Mouse (Mus musculus) cerebellum, adult 11-12 months (tissue): Measurements from ENCODE around the gene Pradc1.
"Not testable (repeated sequence)": the region's sequence is repeated elsewhere in the genome, so short reads cannot be mapped to it uniquely, and the experiment has no call there.

Experiments
- DNase-seq: peaks from one replicate; pipeline ENCODE4 v3.0.0; 2022

Pradc1 gene

GRCm38 (mm10) chr6:85450697-85451663 lies 790 bp downstream of the Pradc1 start, which contains the start of gene Cct7:
Cct7 (plus strand) TSS chr6:85451514.
- DNase-seq: peak; percentile 97

DNA sequence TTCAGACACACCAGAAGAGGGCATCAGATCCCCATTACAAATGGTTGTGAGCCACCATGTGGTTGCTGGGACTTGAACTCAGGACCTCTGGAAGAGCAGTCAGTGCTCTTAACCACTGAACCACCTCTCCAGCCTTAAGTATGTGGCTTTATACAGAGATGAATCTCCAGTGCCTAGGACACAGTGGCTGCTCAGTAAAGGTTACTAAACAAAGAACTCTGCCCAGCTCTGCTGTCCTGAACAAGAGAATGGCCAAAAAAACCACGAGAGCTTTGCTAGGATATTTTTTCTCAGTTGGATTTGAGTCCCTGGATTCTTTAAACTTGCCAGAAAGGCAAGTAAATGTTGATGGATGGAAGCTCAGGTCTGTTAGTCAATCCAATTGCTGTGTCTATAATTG lies 1.6 kb downstream of the Pradc1 start:
- DNase-seq: not testable (repeated sequence)

DNA sequence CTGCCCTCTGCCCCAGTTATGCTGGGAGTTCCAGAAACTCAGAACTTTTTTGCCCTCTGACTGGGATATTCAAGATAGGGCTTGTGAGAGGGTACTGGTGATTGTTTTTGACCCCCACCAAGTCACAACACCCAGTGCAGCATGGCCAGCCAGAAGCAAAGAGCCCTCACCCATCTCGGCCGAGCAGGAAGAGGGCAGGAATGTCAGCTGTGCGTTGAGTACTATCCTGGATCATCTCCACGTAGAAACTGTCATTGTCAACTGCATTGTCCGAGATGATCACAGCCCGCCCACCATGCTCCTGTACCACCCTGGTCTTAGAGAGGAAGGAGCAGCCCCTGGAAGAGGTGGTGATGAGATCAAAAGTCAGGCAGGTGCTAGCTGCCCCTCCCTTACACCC lies 4.4 kb downstream of the Pradc1 start:
- no peak for DNase-seq

DNA sequence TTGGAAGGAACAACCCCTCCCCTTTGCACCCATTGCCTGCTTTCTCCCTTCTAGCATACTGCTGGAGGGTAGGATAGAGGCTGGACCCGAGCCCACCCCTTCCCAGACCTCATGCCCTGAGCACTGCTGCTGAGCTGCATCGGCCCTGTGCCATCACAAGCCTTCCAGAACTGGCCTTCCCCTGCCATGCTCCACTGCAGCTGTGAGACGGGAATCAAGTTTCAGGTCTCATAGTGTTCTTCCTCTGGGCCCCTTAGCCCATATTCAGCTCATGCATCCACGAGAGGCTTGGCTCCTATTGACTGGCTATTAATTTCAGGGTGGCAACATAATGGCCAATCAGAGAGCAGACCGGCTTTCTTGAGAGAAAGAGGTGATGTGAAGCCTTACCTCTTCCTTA lies 6.5 kb downstream of the Pradc1 start:
- DNase-seq: no peak

- DNase-seq: no peak
Measured at GRCm38 (mm10) chr6:85444266-85444965, 7.4 kb downstream of the Pradc1 start.

GRCm38 (mm10) chr6:85443488-85444233 lies 8.1 kb downstream of the Pradc1 start:
- no peak for DNase-seq

DNA sequence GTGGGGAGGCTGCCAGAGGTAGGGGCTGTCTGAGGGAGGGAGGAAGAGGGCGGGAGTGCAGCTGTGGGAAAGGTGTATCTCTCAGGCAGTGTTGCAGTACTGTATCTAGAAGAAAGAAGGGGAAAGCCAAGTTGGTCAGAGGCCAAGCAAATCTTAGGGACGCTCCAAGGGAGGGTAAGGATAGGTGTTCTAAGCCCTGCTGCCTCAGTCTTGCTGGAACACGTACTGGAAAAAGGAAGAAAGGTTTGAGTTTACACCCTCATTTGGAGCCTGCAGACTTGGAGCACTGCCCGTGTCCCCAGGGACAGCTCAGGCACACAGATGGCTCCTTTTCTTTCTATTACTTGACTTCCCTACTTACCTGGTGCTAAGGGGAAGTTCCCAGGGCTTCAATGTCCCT lies 10.6 kb downstream of the Pradc1 start:
- DNase-seq: no peak

DNA sequence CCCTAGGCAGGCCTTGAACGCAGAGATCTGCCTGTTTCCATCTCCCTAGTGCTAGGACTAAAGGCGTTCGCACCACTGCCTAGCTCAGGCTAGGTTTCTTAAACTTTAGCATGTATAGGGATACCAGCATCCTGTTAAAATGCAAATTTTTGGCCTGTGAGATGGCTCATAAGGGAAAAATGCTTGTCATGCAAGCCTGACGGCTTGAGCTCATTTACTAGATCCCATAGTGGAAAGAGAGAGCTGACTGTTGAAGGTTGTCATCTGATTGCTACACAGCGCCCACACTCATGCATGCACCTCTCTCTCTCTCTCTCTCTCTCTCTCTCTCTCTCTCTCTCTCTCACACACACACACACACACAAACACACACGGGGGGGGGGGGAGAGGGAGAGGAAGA lies 15.1 kb downstream of the Pradc1 start:
- no peak for DNase-seq

DNA sequence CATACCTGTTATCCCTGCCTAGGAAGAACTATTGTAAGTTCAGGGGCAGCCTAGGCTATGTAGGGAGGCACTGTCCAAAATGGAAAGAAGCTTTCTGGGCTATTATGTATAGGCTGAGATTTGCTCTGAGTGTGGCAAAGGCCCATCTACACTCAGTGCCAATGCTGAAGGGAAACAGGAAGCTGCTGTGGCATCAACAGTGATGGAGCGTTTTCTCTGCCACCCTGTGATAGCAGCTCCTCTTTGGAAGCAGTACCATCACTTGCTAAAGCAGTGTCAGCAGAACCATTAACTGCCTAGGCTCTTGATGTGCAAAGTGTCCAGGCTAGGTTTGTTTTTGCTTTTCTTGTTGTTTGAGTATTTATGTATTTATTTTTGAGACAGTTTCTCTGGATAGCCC lies 15.6 kb downstream of the Pradc1 start:
- DNase-seq: no peak

GRCm38 (mm10) chr6:85433865-85434264 lies 17.9 kb downstream of the Pradc1 start:
- no peak for DNase-seq

- DNase-seq: peak; percentile 78
Measured at GRCm38 (mm10) chr6:85431842-85432431, 19.8 kb downstream of the Pradc1 start, which contains the start of gene Smyd5. Smyd5 (plus strand) TSS chr6:85431989.

DNA sequence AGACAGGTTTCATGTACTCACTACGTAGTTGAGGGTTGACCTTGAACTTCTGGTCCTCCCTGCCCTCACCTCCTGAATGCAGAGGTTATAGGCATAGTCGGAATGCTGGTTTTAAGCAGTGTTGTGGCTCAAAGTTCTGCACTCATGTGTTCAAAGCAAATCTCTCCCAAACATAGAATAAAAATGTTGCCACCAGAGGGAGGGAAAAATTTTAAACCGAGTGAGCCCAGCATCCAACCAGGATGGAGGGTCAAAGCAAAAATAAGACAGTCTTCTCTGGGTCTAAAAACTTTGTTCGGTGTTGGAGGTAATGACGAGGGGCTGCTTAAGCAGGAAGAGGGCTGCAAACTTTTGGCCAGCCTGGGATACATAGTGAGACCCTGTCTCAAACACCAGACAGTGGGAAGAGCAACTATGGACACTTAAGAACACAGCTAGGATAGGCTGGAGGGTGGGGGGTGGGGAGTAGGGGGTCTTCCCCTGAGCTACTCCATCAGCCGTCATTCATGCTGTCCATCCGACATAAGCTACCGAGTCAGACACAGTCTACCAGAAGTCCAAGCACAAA lies 20.4 kb downstream of the Pradc1 start:
- DNase-seq: no peak

DNA sequence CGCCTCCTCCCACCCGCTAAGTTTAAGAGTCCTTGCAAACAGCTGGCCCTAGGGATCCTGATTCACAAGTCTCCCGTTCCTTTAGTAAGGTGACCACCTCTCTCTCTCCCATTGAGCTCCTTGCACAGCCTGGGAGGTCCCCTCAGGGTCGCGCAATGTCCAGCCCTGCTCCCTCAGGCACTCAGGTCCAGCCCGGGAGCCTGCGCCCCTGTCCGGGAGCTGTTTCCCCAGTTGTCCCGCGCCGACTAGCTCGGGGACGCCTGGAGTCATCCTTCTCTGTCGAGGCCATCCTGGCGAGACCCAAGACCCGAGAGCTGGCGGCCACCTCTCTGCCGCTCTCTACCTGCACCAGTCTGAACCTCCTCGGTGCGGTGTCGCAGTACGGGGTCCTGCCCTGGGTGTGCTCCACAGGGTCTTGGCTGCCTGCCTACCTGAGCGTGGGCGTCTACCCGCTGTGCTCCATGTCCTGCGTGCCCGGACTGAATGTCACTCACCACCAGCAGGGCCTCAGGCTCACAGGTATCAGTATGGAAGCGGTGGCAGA lies 27.9 kb downstream of the Pradc1 start, which contains the start of gene Noto:
TSS of gene Noto (plus strand) at position 51 of the 544 bp plus-strand sequence.
- DNase-seq: no peak

DNA sequence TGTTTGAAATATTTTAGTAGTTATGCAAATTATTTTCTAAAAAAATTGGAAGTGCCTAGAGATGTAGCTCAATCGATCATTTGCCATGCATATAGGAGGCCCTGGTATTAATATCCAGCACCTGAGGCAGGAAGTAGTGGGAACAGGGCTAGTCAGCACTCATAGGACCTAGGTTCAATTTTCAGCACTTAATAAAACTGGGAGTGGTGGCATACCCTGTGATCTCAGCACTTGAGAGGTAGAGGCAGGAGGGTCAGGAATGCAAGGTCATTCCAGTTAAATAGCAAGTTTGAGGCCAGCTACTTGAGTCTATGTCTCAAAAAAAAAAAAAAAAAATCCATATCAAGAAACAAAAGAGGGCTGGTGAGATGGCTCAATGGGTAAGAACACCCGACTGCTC lies 32.6 kb downstream of the Pradc1 start:
- no peak for DNase-seq

- DNase-seq: no peak
Measured at GRCm38 (mm10) chr6:85415829-85416228, 35.9 kb downstream of the Pradc1 start.

GRCm38 (mm10) chr6:85410771-85411273 lies 40.9 kb downstream of the Pradc1 start:
- DNase-seq: no peak

DNA sequence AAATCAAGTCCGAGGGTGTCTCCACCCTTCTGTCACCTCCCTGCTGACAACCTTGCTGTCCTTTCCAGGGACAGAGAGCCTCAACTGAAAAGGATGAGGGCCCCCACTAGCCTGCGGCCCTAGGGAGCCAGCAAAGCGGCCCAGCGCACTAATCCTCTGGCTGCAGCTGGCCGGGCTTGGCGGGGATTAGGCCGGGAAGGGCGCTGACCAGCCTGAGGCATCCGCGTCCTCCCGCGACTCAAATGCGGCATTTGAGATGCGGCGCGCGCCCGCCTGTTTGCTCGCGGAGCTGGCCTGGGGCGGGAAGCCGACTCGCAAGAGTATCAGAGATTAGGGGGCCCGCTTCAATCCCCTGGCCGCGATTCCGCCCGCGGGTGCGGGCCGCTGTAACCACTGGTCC lies 42.8 kb downstream of the Pradc1 start:
- DNase-seq: no peak

DNA sequence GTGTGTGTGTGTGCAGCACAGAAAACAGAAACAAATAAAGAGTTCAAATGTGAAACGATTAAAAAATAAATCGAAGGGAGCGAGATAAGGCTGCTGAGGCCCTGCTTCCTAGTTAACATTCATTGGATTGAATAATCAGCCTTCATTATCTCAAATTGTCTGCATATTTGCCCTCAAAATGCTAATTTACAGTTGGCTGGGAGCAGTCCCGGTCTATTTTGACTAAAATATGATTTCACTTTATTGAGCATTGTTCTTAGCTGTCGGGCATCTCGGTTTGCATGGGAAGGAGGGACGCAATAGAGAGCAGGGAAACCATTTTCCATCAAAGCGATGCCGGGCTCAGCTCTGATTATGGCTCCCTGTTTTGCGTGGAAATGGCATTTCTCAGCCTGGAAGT lies 48.7 kb downstream of the Pradc1 start:
- DNase-seq: no peak

GRCm38 (mm10) chr6:85402613-85403012 lies 49.2 kb downstream of the Pradc1 start:
- DNase-seq: no peak

DNA sequence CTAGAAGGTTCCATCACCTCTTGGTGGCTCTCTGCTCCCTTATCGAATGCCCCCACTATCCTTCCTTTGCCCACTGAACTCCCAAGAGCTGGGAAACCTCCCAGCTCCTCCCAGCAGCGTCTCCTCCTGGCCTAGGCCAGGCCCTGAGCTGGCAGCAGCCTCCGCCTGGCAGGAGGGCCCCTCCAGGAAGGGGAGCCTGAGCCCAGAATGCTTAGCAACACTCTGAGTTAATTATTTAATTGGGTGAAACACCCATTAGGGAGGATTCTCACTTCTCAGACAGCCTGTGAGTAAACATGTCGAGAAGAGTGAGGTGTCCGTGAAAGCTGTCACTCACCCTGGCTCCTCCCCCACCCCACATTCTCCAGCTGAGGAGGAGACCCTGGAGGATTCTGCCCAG lies 52.1 kb downstream of the Pradc1 start:
- DNase-seq: no peak

DNA sequence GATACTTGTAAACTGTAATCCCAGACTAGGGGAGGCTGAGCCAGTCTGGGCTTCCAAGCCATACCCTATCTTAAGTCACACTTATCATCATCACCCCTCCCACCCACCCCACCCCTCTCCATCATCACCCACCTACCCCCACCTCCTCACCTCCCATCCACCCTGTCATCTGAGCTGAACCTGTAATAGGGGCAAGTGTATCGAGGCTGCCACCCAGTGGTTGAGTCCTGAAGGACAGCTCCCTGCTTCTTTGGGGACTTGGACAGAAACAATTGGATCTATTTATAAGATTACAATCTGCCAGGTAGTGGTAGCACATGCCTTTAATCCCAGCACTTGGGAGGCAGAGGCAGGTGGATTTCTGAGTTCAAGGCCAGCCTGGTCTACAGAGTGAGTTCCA lies 54.6 kb downstream of the Pradc1 start:
- DNase-seq: no peak
